Mouse (Mus musculus) spleen, adult 18-20 months (tissue): ENCODE data around the gene Mvp.

Experiments used
- DNase-seq, 2 experiments: peaks; one replicate each; pipeline ENCODE4 v3.0.0; 2022; ENCODE audit warnings: mixed read lengths in 2 of 2

Mvp gene

GRCm38 (mm10) chr7:126949403-126949792 lies 65.0 kb downstream of the Mvp start, which contains the start of gene Asphd1:
TSS of gene Asphd1 (minus strand) at chr7:126949582.
- DNase-seq: no peak

DNA sequence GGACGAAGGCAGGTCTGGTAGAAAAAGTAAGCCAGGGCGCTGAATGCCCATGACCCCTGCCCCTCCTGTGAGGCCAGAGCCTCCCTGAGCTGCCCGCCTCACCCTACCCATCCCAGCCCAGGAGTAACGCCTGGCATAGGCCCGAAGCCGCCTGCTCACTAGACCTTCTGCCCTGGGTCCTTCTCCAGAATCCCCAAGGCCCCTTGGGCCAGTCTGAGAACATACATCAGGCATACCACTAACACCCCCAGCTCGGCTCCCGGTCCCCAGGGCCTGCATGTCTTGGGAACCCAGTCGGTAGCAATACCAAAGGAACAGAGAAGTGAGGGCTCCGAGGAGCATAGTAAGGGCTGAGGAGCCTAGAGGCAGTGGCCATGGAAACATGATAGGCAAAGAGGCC lies 65.8 kb downstream of the Mvp start:
- no peak for DNase-seq

DNA sequence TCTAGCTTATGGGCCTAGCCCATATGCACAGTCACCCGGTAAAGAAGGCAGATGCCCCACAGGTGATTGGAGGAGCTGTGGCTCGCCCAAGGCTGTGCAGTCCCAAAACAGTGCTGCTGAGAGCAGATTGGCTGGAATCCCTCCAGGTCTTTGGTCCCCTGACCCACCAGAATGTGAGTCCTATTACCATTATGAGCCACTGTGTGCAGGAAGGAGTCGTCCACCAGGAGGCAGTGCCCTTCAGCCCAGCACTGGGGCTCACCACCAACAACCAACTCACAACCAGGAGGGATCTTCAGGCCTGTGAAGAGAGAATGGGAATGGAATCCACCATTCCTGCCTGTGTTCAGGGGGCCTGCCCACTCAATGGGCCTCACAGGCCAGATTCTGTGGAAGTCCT lies 67.9 kb downstream of the Mvp start:
- DNase-seq: peak in 1 of 2 experiments; percentile 46

- no peak for DNase-seq
Observed at GRCm38 (mm10) chr7:126941801-126942200, 72.6 kb downstream of the Mvp start.

DNA sequence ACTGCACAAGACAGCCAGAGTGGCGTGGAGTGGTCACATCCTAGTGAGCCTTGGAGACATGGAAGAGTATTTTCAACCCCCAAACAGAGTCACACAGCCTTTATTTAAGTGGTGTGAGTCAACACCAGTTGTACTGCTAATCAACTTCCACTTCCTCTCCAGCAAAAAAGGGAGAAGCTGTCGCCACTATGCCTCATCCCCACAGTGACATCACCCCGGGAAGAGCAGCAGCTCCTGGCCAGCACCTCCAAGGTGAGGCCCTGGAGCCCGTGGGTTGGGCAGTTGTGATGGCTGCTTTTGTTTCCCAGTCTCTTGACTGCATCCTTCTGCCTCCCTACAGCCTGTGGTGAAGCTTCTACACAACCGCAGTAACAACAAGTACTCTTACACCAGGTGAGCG lies 73.2 kb downstream of the Mvp start:
- no peak for DNase-seq
